Mouse (Mus musculus): ENCODE measurements around the gene Foxo1.

- TF ChIP-seq CTCF (IDR thresholded peaks at IDR 0.05; ENCODE audit: low read depth) (no peak), EP300 (optimal IDR thresholded peaks at IDR 0.05) (no peak)
Observed at GRCm38 (mm10) chr3:52296224-52296760, 28.2 kb downstream of the Foxo1 start.
